Mouse (Mus musculus): ENCODE measurements at regions not wholly inside any gene's neighbourhood (a gene's known extent, or its start where the extent isn't known, plus 50 kb on each side); places are given as distances from the start of the nearest gene placed in this dataset.

DNA sequence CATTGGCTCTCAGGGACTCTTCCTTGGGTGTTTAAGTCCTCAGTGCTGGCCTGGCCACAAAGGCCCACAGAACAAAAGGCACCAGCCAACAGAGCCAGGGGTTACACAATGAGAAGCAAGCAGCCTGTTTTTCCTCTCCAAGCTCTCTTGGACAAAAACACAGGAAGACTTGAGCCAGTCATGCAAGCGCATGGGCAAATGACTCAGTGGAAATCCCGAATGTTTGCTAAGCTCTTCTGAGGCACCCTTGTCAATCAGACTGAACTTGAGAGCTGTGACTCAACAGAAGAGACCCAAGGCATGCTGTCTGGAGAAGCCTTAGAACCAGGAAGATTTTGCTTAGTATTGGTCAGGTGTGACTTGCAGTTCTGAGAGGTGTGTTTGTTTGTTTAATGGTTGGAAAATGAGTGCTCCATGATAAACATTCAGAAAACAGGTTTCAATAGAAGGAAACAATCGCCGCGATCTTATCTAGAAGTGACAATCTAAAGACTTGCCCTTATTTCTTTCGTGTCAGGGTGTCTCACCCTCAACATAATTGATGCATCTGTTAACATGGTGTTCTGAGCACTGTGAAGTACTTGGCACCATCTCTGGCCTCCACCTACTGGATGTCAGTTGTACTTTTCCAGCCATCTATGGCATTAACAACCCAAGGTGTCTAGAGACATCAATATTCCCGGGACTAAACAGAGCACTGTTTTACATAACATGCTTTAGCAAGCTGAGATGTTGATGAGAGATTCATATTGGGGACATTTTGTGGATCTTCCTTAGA lies 124.0 kb upstream of the Tmc1 start:
- no peak for DNase-seq

DNA sequence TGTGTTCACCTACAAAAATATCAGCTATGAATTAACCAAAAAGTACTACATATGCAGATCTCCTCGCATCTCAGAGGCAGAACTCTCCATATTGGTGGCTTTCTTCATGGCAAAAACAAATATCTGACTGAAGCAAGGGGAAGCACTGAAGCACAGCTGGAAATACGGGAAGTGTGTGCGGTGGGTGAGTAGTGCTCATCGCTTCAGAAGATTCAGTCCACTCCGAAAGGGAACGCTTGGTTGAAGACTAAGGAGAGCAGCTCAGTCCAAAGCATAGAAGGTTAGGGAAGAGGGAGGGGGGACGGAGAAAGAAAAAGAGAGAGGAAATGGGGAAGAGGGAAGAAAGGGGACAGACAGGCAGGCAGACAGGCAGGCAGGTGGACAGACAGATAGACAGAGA lies 114.4 kb upstream of the Tmc1 start:
- no peak for DNase-seq

DNA sequence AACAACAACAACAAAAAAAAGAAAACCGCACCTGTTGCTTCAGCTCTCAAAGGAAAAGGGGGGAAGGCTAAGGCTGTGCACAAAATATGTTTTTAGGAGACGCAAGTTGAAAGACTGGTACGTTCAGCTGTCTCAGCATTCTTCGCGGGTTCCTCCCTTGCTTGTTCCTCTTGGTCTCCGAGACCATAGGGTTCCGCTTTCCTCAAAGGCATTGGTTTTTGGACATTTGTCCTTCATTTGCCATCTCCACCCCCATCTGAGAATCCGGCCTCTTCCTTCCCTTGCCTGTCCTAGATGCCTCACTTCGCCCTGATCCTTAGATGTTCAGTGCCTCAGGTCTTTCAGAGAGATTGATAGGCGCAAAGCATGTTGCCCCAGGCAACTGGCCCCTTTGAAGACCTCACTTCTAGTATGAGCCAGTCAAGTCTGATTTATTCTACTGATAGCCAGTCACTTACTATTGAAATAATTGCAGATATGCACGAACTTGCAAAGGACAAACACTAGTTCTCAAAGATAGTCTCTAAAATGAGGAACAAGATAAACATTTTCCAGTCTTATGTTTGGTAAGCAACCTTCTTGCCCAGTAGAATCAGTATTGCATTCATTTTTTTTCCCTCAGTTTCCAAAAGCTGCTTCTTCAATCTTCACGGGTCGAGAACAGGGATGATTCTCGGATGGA lies 112.6 kb upstream of the Tmc1 start:
- DNase-seq = no peak

DNA sequence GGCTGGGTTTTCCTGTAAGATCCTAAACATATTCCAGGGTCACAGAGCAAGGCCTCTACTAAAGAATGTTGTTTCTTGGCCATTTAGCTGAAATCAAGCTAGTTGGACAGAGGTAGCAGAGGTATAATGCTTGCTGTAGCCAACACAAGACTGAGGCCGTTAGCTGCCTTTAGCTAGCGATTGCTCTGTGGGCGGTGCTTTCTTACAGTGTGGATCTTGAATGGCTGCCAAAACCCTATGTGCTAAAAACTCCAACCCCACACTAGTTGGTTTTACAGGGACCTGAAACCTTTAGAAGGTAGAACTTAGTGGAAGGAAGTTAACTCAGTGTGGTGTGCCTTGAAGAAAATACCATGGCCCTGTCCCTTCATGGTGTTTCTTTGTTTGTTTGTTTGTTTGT lies 110.9 kb upstream of the Tmc1 start:
- no peak for DNase-seq

GRCm38 (mm10) chr19:21053597-21054544 lies 99.9 kb upstream of the Tmc1 start:
- no peak for DNase-seq

GRCm38 (mm10) chr19:21052771-21053170 lies 98.8 kb upstream of the Tmc1 start:
- peak; percentile 49 to 68 for DNase-seq

GRCm38 (mm10) chr19:21051872-21052271 lies 97.9 kb upstream of the Tmc1 start:
- no peak for DNase-seq

DNA sequence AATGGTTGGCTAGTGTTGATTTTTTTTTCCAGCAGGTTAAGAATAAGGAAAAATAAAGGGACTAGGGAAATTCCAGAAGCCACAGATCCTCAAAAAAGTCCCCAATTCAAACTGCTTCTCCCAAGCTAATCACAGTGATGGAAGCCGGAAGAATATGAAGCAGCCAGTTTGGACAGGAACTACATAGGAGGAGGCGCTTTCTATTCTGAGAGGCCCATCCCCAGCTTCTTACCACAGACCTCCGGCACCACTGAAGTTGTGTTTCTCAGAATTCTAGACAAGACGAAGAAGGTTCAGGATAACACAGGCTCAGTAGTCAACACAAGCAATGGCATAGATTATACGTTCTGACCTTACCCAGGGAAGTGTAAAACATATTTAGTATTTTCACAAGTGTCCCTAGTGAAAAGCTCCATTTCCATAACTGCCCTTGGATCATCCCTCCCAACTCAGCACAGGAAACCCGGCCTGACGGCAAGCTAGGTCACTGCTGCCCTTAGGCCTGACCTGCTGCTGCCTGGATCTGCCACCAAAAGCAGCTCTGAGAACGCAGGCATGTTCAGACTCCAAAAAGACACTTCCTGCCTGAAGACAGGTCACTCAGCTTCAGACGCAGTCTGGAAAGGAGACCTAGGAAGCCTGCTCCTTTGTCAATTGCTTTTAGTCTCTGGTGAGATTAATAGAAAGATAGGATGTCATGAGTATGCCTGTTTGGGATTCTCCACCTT lies 97.2 kb upstream of the Tmc1 start:
- DNase-seq = peak; percentile 29 to 61

GRCm38 (mm10) chr19:21049301-21049700 lies 95.3 kb upstream of the Tmc1 start:
- DNase-seq = no peak

- no peak for DNase-seq
Observed at GRCm38 (mm10) chr19:21045565-21045964, 91.6 kb upstream of the Tmc1 start.

DNA sequence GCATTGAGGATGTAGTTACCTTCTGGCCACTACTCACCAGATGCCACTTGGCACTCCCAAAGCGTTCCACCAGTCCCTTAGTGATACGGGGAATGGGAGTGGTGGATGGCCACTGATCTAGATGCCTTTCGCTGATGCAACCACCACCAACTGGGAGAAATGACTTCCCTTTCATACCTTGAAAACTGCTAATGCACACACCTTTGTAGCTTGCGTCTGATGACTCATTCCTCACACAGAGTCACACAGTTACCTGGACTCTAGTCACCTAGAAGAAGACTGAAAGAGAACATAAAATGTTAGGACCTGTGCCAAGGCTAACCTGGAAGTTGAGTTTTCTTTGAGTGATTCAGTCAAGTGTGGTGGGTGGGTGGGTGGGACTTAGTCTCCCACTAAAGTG lies 90.0 kb upstream of the Tmc1 start:
- no peak for DNase-seq

DNA sequence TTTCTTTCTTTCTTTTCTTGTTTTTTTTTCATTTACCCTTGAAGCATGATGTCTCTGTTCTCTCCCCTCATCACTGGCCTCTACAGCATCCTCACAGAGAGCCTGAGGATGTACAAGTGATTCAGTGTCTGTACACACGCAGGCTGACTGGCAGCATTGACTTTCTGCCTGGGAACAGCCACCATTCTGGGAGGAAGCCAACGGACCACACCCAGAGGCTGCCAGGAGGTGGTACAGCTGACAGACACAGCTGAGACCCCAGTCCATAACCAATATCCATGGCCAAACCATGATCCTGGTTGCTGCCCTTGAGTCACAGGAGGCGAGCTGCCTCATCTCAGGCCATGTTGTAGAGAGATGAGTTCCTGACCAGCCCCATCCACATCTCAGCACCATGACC lies 88.5 kb upstream of the Tmc1 start:
- DNase-seq = no peak

GRCm38 (mm10) chr19:21037448-21038077 lies 83.6 kb upstream of the Tmc1 start:
- DNase-seq = peak; percentile 40 to 55

GRCm38 (mm10) chr19:21036507-21037425 lies 82.8 kb upstream of the Tmc1 start:
- peak; percentile 73 to 86 for DNase-seq

DNA sequence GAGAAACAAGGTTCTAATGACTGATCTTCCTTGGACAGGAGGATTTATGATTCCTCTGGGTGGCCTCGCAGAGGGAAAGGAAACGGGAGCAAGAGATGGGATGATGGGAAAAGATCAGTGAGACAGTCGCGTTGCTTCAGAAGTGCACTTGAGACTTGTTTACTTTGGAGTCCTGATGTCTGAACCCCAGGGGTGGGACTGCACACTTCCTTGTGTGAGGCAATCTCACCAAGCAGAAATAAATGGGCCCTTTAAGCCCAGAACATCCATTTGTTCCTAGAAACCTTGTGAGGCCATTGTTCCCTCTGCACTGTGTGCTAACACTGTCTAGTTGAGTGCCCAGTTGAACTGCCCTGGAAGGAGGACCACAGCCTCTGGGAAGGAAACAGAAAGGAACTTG lies 81.5 kb upstream of the Tmc1 start:
- DNase-seq = no peak

GRCm38 (mm10) chr19:21033991-21034390 lies 80.0 kb upstream of the Tmc1 start:
- no peak for DNase-seq

DNA sequence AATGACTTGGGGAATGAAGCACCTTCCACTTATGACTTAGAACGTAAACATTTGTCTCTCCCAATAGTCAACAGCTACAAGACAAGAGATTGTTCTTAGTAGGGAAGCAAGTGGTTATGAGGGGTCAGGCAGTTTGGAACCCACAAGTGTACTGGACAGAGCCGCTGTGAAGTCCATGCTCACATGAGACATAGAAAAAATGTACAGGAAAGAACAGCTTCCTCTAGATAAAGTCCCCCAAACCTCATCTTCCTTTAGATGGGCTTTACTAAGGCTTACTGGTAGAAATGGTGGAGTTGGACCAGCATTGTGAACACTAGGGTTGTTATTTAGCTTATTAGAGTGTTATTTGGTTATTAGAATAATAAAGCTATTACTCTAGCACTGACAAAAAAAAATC lies 78.6 kb upstream of the Tmc1 start:
- no peak for DNase-seq

DNA sequence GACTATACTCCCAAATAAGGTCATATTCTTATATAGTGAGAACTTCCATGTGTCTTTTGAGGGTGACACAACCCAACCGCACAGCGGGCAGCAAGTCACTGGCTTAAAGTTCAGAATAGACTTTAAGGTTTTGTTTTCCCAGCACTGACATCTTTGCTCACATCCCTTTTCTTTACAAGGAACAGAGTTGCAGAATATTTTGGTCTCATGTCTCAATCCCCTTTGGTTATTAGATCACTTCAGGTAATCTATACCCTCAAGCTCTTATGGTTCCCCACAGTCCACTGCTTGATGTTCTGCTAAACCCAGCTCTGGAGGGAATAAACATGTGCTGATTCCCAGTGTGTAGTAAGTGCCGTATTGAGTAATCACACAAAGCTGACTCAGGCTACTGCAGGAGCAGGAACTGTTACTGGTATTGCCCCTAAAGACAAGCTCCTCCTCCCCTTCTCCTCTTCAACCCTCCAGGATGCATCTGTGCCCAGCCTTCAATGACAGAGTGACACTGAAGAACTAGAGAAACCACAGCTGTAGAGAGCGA lies 77.8 kb upstream of the Tmc1 start:
- no peak for DNase-seq

DNA sequence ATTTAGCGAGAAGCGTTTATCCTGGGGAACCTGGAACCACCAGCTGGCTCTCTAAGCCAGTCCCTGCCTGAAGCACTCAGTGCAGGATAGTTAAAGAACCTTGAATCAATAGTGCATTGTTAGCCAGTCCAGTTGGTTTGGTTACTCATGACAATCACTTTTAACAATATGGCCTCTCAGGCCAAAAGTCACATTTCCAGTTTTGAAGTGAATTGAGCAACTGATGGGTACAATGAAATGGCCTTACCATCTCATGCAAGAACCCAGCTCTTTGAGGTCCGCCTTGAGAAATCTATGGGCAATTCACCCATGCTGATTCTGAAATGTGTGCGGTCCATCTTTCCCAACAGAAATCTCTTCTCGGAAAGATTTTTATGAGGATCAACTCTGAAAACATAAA lies 77.0 kb upstream of the Tmc1 start:
- no peak for DNase-seq

GRCm38 (mm10) chr19:21028981-21029380 lies 75.0 kb upstream of the Tmc1 start:
- no peak for DNase-seq

DNA sequence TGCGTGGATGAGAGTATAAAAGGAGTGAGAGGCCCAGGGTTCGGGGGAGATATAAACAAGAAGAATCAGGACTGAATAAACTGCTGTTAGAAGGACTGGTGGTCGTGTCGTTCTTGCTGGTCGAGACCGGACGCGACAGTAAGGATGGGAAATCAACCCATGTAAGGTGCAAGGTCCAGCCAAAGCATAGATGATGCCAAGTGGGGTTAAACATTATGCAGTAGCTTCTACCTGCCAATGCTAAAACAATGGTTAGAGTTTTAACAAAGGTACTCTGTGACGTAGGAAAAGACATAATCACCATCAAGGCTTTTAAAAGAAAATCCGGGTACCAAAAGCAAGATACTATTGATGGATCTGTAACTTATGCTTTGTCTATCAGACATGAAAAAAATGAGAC lies 58.4 kb upstream of the Tmc1 start:
- no peak for DNase-seq
